Mouse (Mus musculus) kidney, postnatal 10 days (tissue): ENCODE measurements at regions not wholly inside any gene's neighbourhood (a gene's known extent, or its start where the extent isn't known, plus 50 kb on each side); places are given as distances from the start of the nearest gene placed in this dataset.

Experiments
- DNase-seq: peaks from one replicate; pipeline ENCODE4 v3.0.0; 2021; ENCODE audit warnings: mixed read lengths

GRCm38 (mm10) chr5:62545785-62546184, 220.2 kb downstream of the Arap2 start:
- DNase-seq = no peak

GRCm38 (mm10) chr5:62539304-62539703, 226.7 kb downstream of the Arap2 start:
- DNase-seq = no peak

- no peak for DNase-seq
Measured at GRCm38 (mm10) chr5:62511827-62512226, 254.1 kb downstream of the Arap2 start.

GRCm38 (mm10) chr5:62483521-62483920, 282.4 kb downstream of the Arap2 start:
- peak; percentile 77 for DNase-seq

- DNase-seq = no peak
Measured at GRCm38 (mm10) chr5:62480967-62481366, 285.0 kb downstream of the Arap2 start.

GRCm38 (mm10) chr5:62473412-62473811, 292.5 kb downstream of the Arap2 start:
- no peak for DNase-seq

- no peak for DNase-seq
Measured at GRCm38 (mm10) chr5:62466802-62467201, 299.2 kb downstream of the Arap2 start.

GRCm38 (mm10) chr5:62462574-62462973, 303.4 kb downstream of the Arap2 start:
- no peak for DNase-seq
